Mouse (Mus musculus): Measurements from ENCODE around the gene Gm42791. TPM values are rescaled to one million over a fixed set of nuclear protein-coding genes. Genes with fewer than 3 reads are reported as not detected.

Gm42791 gene
- polyA plus RNA-seq, 1 experiment = 8.4 TPM

- no peak overlapping the region for H3K27ac ChIP-seq (ENCODE audit: control insufficient read depth, insufficient read depth, low read depth, low read length, poor library complexity)
- 91% methylated on average over 6 of the region's 6 CpGs for WGBS
- H3K4me1 ChIP-seq (ENCODE audit: control insufficient read depth, insufficient read depth, low read length) = peaks cover 2% of the 10 kb centered on the region
- no peak overlapping the region for H3K4me3 ChIP-seq (replicated peaks; ENCODE audit: control insufficient read depth, low read depth, low read length)
- TF ChIP-seq POLR2A (IDR thresholded peaks at IDR 0.05; ENCODE audit: borderline replicate concordance, control insufficient read depth, low read depth, low read length) (no peak), CTCF (IDR thresholded peaks at IDR 0.05; ENCODE audit: control insufficient read depth, insufficient read depth, low read length) (peak; percentile 48; the same call in 1 of the 2 replicates)
These were observed 52.6 kb downstream of the Gm42791 start for GRCm38 (mm10) chr5:148942305-148942704.

- Histone ChIP-seq H3K27ac (ENCODE audit: control insufficient read depth, insufficient read depth, low read depth, low read length, poor library complexity) (no peak overlapping the region), H3K4me1 (ENCODE audit: control insufficient read depth, insufficient read depth, low read length) (peaks cover 2% of the 10 kb centered on the region), H3K4me3 (replicated peaks; ENCODE audit: control insufficient read depth, low read depth, low read length) (no peak overlapping the region)
- 91% methylated on average over 10 of the region's 10 CpGs for WGBS
- no peak for TF ChIP-seq POLR2A (IDR thresholded peaks at IDR 0.05; ENCODE audit: borderline replicate concordance, control insufficient read depth, low read depth, low read length)
- no peak for TF ChIP-seq CTCF (IDR thresholded peaks at IDR 0.05; ENCODE audit: control insufficient read depth, insufficient read depth, low read length)
These were observed 53.1 kb downstream of the Gm42791 start for GRCm38 (mm10) chr5:148941867-148942266.

GRCm38 (mm10) chr5:148939948-148940382 is 55.0 kb downstream of the Gm42791 start:
- Histone ChIP-seq H3K4me1 (ENCODE audit: control insufficient read depth, insufficient read depth, low read length) (peaks cover 2% of the 10 kb centered on the region), H3K4me3 (replicated peaks; ENCODE audit: control insufficient read depth, low read depth, low read length) (no peak overlapping the region), H3K27ac (ENCODE audit: control insufficient read depth, insufficient read depth, low read depth, low read length, poor library complexity) (no peak overlapping the region; the same call in 1 of the 2 replicates)
- TF ChIP-seq POLR2A (IDR thresholded peaks at IDR 0.05; ENCODE audit: borderline replicate concordance, control insufficient read depth, low read depth, low read length) (no peak), CTCF (IDR thresholded peaks at IDR 0.05; ENCODE audit: control insufficient read depth, insufficient read depth, low read length) (no peak)
- 78% methylated on average over 11 of the region's 11 CpGs for WGBS

GRCm38 (mm10) chr5:148936516-148936951 is 58.4 kb downstream of the Gm42791 start:
- Histone ChIP-seq H3K4me1 (ENCODE audit: control insufficient read depth, insufficient read depth, low read length) (peaks cover 2% of the 10 kb centered on the region), H3K4me3 (replicated peaks; ENCODE audit: control insufficient read depth, low read depth, low read length) (no peak overlapping the region), H3K27ac (ENCODE audit: control insufficient read depth, insufficient read depth, low read depth, low read length, poor library complexity) (peak overlapping the region; percentile 63; the same call in 1 of the 2 replicates)
- no peak for TF ChIP-seq CTCF (IDR thresholded peaks at IDR 0.05; ENCODE audit: control insufficient read depth, insufficient read depth, low read length)
- TF ChIP-seq POLR2A (IDR thresholded peaks at IDR 0.05; ENCODE audit: borderline replicate concordance, control insufficient read depth, low read depth, low read length) = no peak
- WGBS = 81% methylated on average over 3 of the region's 3 CpGs

- Histone ChIP-seq H3K4me1 (ENCODE audit: control insufficient read depth, insufficient read depth, low read length) (peaks cover 2% of the 10 kb centered on the region), H3K27ac (ENCODE audit: control insufficient read depth, insufficient read depth, low read depth, low read length, poor library complexity) (peak overlapping the region; percentile 63), H3K4me3 (replicated peaks; ENCODE audit: control insufficient read depth, low read depth, low read length) (no peak overlapping the region)
- no peak for TF ChIP-seq POLR2A (IDR thresholded peaks at IDR 0.05; ENCODE audit: borderline replicate concordance, control insufficient read depth, low read depth, low read length)
- no peak for TF ChIP-seq CTCF (IDR thresholded peaks at IDR 0.05; ENCODE audit: control insufficient read depth, insufficient read depth, low read length)
- WGBS = 70% methylated on average over 6 of the region's 6 CpGs
These were observed 59.1 kb downstream of the Gm42791 start for GRCm38 (mm10) chr5:148935871-148936270.

- Histone ChIP-seq H3K4me3 (replicated peaks; ENCODE audit: control insufficient read depth, low read depth, low read length) (no peak overlapping the region), H3K27ac (ENCODE audit: control insufficient read depth, insufficient read depth, low read depth, low read length, poor library complexity) (peak overlapping the region; percentile 45), H3K4me1 (ENCODE audit: control insufficient read depth, insufficient read depth, low read length) (peaks cover 2% of the 10 kb centered on the region)
- 58% methylated on average over 7 of the region's 7 CpGs for WGBS
- TF ChIP-seq POLR2A (IDR thresholded peaks at IDR 0.05; ENCODE audit: borderline replicate concordance, control insufficient read depth, low read depth, low read length) (no peak), CTCF (IDR thresholded peaks at IDR 0.05; ENCODE audit: control insufficient read depth, insufficient read depth, low read length) (no peak)
These were observed 59.7 kb downstream of the Gm42791 start for GRCm38 (mm10) chr5:148935071-148935821.

GRCm38 (mm10) chr5:148934457-148934856 is 60.5 kb downstream of the Gm42791 start:
- no peak overlapping the region for H3K4me3 ChIP-seq (replicated peaks; ENCODE audit: control insufficient read depth, low read depth, low read length)
- H3K27ac ChIP-seq (ENCODE audit: control insufficient read depth, insufficient read depth, low read depth, low read length, poor library complexity) = no peak overlapping the region
- H3K4me1 ChIP-seq (ENCODE audit: control insufficient read depth, insufficient read depth, low read length) = peaks cover 2% of the 10 kb centered on the region
- WGBS = 76% methylated on average over 6 of the region's 6 CpGs
- no peak for TF ChIP-seq POLR2A (IDR thresholded peaks at IDR 0.05; ENCODE audit: borderline replicate concordance, control insufficient read depth, low read depth, low read length)
- no peak for TF ChIP-seq CTCF (IDR thresholded peaks at IDR 0.05; ENCODE audit: control insufficient read depth, insufficient read depth, low read length)

- no peak overlapping the region for H3K4me3 ChIP-seq (replicated peaks; ENCODE audit: control insufficient read depth, low read depth, low read length)
- peaks cover 1% of the 10 kb centered on the region for H3K4me1 ChIP-seq (ENCODE audit: control insufficient read depth, insufficient read depth, low read length)
- H3K27ac ChIP-seq (ENCODE audit: control insufficient read depth, insufficient read depth, low read depth, low read length, poor library complexity) = no peak overlapping the region
- WGBS = 81% methylated on average over 8 of the region's 8 CpGs
- no peak for TF ChIP-seq POLR2A (IDR thresholded peaks at IDR 0.05; ENCODE audit: borderline replicate concordance, control insufficient read depth, low read depth, low read length)
- TF ChIP-seq CTCF (IDR thresholded peaks at IDR 0.05; ENCODE audit: control insufficient read depth, insufficient read depth, low read length) = no peak
These were observed 61.2 kb downstream of the Gm42791 start for GRCm38 (mm10) chr5:148933767-148934166.

Measured in bone marrow, adult 2 months (tissue).